Mouse (Mus musculus): Measurements from ENCODE around the gene Cfb.
A peak's percentile ranks its signal among the peaks of the same experiment; 100 is the strongest.
"Not testable (repeated sequence)": the region's sequence is repeated elsewhere in the genome, so short reads cannot be mapped to it uniquely, and the experiment has no call there.

Cfb gene

GRCm38 (mm10) chr17:34862416-34863081, at the start of gene Cfb:
Cfb (minus strand) TSS chr17:34862518.
- peak; percentile 76 for DNase-seq

DNA sequence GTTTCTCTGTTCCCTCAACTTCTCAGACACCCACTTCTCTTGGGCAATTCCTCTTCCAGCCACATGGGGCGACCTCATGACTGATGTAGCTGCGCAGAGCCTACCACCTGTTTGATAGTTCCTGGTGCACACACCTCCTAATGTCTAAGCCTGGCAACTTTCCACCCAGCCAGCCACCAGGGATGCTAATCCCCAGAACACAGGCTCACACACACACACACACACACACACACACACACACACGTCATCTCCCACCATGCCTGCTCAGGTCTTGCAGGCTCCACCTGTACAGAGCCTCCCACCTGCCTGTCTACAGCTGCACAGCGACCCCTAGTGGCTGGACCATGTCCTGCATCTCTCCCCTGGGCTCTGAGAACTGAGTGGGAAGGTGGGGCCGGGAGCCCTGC, 49.6 kb upstream of the Cfb start:
- peak; percentile 90 for DNase-seq

GRCm38 (mm10) chr17:34910982-34911381, 48.7 kb upstream of the Cfb start:
- peak; percentile 58 for DNase-seq

- DNase-seq = no peak
Observed at GRCm38 (mm10) chr17:34902895-34903294, 40.6 kb upstream of the Cfb start.

- DNase-seq = not testable (repeated sequence)
Observed at GRCm38 (mm10) chr17:34901948-34902347, 39.6 kb upstream of the Cfb start.

GRCm38 (mm10) chr17:34900826-34901225, 38.5 kb upstream of the Cfb start:
- DNase-seq = not testable (repeated sequence)

DNA sequence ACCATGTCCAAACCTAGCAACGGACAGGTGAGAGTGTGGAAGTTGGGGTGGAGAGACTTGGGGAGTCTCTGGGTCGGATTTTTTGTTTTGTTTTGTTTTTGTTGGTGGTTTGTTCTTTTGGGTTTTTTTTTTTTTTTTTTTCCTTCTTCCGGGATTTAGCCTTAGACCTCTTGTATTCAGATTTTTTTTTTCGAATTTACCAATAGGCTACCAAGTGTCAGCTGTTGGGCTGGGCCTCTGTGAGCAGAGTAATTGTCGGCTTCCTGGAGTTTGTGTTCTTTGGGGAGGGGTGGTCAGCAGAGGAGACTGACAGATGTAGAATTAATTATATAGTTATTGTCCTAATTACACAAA, 37.5 kb upstream of the Cfb start:
- DNase-seq = no peak

DNA sequence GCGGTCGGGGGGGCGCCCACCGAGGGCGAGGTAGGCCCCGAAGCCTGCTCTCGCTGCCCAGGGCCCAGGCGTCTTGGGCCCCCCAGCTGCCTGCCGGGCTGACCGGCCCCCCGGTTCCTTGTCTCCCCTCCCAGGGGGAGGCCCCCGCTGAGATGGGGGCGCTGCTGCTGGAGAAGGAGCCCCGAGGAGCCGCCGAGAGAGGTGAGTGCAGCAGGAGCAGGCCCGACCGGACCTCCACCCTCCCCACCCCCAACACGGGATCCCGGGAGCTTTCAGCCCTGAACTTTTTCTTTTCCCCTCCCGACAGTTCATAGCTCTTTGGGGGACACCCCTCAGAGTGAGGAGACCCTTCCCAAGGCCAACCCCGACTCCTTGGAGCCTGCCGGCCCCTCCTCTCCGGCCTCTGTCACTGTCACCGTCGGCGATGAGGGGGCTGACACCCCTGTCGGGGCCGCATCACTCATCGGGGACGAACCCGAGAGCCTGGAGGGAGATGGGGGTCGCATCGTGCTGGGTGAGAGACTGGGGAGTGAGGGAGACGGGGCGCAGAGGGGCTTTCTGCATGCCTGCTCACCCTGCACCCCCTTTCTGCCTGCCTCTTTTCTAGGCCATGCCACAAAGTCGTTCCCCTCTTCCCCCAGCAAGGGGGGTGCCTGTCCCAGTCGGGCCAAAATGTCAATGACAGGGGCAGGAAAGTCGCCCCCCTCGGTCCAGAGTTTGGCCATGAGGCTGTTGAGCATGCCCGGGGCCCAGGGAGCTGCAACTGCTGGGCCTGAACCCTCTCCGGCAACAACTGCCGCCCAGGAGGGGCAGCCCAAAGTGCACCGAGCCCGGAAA, 37.0 kb upstream of the Cfb start:
- DNase-seq = peak; percentile 73

DNA sequence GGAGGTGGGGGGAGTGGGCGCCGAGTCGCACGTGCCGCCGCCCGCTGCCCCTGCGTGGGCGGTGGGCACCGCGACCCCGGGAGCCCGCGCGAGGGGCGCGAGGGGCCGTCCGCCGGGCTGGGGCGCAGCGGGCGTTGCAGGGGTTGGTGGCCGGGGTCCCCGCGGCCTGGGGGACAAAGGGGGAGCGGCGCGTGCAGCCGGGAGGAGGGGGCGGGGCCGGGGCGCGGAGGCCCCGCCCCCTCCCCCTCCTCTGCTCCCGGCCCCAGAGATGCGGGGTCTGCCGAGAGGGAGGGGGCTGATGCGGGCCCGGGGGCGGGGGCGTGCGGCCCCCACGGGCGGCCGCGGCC, 36.4 kb upstream of the Cfb start:
- peak; percentile 25 for DNase-seq

- DNase-seq = peak; percentile 86
Observed at GRCm38 (mm10) chr17:34898160-34898586, 35.9 kb upstream of the Cfb start, which contains the start of the genes C2 and Ehmt2. C2 (minus strand) TSS chr17:34898265. Ehmt2 (plus strand) TSS chr17:34898469.

GRCm38 (mm10) chr17:34897373-34898159, 35.2 kb upstream of the Cfb start:
- DNase-seq = no peak

DNA sequence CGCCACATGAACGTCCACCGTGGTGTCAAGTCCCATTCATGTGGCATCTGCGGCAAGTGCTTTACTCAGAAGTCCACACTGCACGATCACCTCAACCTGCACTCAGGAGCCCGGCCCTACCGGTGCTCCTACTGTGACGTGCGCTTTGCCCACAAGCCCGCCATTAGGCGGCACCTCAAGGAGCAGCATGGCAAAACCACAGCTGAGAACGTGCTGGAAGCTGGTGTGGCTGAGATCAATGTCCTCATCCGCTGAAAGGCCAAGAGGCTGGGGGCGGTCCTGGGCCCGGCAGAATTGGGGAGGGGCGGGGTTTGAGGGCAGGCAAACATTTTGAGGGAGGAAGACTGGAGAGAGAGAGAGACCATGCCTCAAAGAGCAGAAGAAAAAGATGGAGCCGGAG, 34.0 kb upstream of the Cfb start:
- DNase-seq = no peak

- DNase-seq = no peak
Observed at GRCm38 (mm10) chr17:34895724-34896123, 33.4 kb upstream of the Cfb start.

GRCm38 (mm10) chr17:34894801-34895530, 32.6 kb upstream of the Cfb start:
- peak; percentile 65 for DNase-seq

DNA sequence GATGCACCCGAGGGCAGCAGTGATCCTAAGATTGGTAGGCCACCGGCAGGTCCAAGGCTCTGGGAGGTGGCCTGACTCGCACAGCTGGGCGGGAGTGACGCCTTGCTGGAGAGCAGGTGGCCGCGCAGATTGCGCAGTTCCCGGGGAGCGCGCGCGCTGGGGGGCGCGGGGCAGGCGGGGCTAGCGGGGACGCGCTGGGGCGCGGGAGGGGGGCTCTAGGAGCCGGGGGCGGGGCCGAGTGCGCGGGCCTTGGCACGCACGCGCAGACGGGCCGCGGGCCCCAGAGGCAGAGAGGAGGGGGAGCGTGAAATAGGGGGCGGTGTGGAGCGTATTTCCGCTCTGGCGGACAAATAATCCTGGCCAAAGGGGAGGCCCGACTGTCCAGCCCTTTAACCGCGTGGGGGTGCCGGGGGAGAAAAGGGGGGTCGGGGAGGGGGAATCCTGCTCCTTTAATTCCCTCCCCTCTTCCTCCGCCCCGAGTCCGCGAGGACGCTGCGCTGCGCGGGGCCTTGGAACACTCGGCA, 31.8 kb upstream of the Cfb start:
- peak; percentile 94 for DNase-seq

DNA sequence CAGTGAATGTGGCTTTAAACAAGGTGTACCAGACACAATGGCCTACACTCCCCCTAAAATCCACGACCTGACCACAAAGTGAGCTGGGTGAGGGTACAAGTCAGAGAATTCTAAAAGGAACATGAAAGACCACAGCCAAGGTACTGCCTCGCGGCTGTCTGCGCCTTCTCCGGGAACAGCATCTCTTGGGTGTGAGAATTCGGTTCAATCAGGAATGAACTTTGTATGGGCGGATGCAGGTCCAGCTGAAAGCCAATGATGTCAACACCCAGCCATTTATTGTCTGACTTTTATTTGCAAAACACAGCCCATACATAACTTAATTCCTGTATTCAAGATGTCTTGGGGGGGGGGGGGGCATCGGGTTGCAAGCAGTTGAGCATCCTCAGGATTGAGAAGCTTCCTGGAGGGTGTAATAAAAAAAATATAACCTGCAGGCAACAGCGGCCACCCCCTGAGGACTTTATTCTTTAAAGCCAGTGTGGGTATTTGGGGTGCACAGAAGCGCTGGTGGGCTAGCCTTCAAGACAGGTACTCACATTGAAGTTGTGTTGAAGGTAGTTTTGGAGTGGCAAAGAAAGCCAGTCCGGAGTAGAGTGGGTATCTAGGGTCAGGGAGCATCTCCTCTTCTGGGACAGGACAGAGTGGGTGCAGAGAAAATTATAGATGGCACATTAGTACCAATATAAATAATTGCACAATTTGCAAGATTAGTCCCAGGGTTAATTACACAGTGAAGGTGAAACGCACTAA, 30.9 kb upstream of the Cfb start:
- DNase-seq = no peak

DNA sequence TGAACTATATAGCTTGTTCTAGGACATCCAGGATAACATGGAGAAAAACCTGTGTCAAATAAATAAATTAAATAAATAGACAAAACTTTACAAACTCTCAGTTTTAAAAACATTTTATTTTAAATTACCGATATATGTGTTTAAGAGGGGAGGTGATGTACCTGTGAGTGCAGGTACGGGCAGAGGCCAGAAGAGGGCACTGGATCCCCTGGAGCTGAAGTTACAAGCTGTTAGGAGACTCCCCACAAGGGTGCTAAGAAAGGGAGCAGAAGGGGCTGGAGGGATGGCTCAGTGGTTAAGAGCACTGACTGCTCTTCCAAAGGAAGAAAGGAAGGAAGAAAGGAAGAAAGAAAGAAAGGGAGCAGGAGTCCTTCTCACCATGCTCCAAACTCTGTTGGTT, 29.1 kb upstream of the Cfb start:
- no peak for DNase-seq

- DNase-seq = no peak
Observed at GRCm38 (mm10) chr17:34890074-34890743, 27.9 kb upstream of the Cfb start.

DNA sequence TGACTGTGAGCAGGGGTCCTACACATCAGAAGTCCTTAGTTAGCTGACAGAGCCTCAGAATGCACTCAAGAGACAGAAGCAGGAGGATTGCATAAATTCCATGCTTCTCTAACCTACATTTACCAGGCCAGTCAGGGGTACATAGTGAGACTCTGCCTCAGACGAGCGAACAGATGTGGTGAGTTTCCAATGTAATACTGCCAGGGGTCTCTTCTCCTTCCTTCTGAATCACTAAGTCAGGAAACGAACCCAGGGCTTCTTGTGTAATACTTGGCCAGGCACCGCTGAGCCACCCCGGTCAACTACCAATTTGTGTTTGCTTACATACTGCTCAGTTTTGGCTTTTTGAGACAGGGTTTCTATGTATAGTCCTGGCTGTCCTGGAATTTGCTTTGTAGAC, 25.6 kb upstream of the Cfb start:
- DNase-seq = no peak

DNA sequence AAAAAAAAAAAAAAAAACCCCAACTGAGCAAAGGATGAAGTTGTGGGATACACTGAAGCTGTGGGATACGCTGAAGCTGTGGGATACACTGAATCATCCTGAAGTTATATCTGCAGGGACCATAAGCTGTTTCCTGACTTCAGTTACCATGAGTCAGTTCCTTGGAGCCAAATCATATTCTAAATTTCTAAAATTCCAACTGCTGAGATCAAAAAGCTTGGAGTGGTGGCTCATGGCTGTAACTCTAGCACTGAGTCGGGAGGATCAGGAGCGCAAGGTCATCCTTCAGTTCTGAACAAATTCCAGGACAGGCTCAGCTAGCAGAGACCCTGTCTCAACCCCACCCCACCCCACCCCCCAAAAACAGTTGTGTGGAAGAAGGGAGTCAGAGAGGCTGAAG, 23.3 kb upstream of the Cfb start:
- DNase-seq = no peak

DNA sequence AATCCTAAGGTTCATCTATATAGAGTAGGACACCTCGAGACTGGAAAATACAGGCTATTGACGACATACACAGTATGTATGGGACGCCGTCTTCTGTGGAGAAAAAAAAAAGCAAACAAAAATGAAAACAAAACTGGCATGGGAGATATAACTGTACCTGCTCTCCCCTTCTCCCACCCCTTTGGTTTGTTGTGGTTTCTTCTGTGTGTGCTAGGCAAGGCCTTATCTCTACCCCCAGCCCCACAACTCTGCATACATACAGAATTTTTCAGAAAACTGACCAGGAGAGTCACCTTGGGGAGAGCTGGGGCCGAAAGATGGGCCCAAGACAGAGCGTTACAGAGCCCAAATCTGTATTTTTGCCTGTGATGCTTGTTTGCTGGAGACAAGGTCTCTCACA, 22.4 kb upstream of the Cfb start:
- DNase-seq = no peak

Data from kidney, adult 18-20 months (tissue).